Mouse (Mus musculus): Measurements from ENCODE around the gene Hs3st3b1.

- no peak for TF ChIP-seq CTCF (IDR thresholded peaks at IDR 0.05; ENCODE audit: control insufficient read depth, insufficient read depth, low read length)
- TF ChIP-seq POLR2A (IDR thresholded peaks at IDR 0.05; ENCODE audit: borderline replicate concordance, control insufficient read depth, low read depth, low read length) = no peak
Observed at GRCm38 (mm10) chr11:63906552-63907353, 15.3 kb downstream of the Hs3st3b1 start.

All from bone marrow, adult 2 months (tissue).